Mouse (Mus musculus): ENCODE measurements around the gene Rspry1.

GRCm38 (mm10) chr8:94699366-94699765 lies 97.6 kb downstream of the Rspry1 start:
- TF ChIP-seq CTCF (conservative IDR thresholded peaks at IDR 0.05; ENCODE audit: low read length) (no peak), POU5F1 (IDR thresholded peaks at IDR 0.05; ENCODE audit: borderline replicate concordance, low read length) (no peak), NANOG (IDR thresholded peaks at IDR 0.05; ENCODE audit: borderline replicate concordance, low read length) (no peak)
